Mouse (Mus musculus) neural tube, embryonic 10.5 days (tissue): ENCODE results near the gene Mtx1.
A peak's percentile ranks its signal among the peaks of the same experiment; 100 is the strongest.

ENCODE experiments used
- DNase-seq: peaks from one replicate; pipeline ENCODE4 v3.0.0-alpha.2; 2017; ENCODE audit warnings: low spot score; ENCODE audit errors: extremely low spot score

Gene Mtx1

DNA sequence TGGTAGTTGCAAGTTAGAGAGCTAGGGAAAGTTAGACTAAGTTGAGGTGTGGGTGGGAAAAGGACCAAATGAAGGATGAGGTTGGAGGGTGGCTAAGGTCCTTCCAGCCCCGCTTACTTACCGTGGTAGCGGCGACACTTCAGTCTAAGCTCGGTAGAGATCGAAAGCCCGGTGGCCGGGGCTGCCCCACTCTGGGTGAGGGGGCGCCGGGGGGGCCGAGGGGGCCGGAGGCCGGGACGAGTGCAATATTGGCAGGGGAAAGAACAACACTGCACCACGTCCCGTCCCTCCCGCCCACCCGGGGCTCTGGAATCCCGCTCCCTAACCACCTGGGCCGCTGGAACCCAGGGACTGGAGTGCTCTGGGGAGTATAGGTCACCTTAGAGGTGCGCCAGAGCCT lies at the start of gene Mtx1:
TSS of gene Mtx1 (minus strand) at position 189 of the 400 bp plus-strand sequence.
- no peak for DNase-seq

DNA sequence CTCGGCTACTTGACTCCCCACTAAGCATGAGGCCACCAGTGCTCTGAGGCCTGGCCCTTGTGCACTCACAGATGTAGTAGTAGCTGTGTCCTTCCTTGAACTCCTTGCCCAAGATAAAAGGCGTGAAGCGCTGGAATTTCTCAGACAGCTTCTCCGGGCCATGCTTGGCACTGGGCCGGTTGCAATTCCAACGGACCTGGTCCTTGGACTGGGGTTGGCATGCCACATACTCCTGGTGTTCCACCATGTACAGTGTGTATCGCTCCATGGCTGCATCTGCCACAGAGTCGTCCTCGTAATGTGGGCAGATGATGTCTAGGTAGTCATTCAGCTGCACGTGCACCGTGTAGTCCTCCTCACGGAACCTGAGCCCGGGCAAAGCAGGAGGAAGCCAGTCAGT lies 49.2 kb upstream of the Mtx1 start:
- DNase-seq, result no peak

GRCm38 (mm10) chr3:89271760-89272159 lies 44.9 kb upstream of the Mtx1 start:
- no peak for DNase-seq

DNA sequence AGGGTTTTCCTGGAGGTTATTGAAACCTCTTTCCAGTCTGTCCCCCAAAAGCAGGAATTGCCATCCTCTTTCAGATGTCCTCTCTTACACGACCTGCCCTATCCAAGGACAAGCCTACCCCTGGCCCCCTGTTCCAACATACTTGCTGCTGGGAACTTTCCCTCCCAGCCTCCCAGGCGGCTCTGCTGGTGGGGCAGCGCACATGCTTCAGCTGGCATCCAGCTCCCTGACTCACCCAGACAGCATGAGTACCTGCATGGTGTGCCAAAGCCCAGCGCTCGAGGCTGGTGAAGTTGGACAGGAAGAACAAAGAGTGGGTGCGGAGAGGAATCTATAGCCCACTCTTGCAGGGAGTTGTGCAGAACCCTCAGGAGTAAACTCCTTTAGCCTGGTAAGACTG lies 44.0 kb upstream of the Mtx1 start:
- no peak for DNase-seq

- peak; percentile 78 for DNase-seq
Measured at GRCm38 (mm10) chr3:89270051-89270755, 43.3 kb upstream of the Mtx1 start, which contains the start of gene Slc50a1. TSS of gene Slc50a1 (minus strand) at chr3:89270570.

GRCm38 (mm10) chr3:89268916-89269315 lies 42.0 kb upstream of the Mtx1 start:
- no peak for DNase-seq

GRCm38 (mm10) chr3:89266439-89266893 lies 39.6 kb upstream of the Mtx1 start:
- peak; percentile 74 for DNase-seq

- DNase-seq, result no peak
Measured at GRCm38 (mm10) chr3:89262417-89262816, 35.5 kb upstream of the Mtx1 start.

GRCm38 (mm10) chr3:89260211-89260610 lies 33.3 kb upstream of the Mtx1 start:
- DNase-seq, result no peak

DNA sequence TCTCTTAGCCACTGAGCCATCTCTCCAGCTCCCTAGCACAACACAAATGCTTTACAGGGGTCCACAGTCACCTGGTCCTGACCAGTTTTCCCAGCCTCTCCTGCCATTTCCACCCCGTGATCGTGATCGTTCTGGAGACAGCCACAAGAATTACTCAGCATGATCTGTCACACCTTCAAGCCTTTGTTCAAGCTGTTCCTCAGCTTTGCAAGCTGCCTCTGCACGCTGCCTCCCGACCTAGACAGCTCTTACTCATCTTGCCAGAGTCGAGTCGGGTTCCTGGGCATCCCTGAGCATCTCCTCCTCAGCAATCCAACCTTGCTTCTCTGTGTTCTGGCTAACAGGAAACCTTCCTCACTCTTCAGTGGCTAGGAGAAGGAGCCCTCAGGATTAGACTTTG lies 32.2 kb upstream of the Mtx1 start, which contains the start of gene Dpm3:
TSS of gene Dpm3 (plus strand) at position 283 of the 400 bp plus-strand sequence.
- no peak for DNase-seq

GRCm38 (mm10) chr3:89256177-89256576 lies 29.3 kb upstream of the Mtx1 start:
- DNase-seq, result no peak

GRCm38 (mm10) chr3:89254994-89255393 lies 28.1 kb upstream of the Mtx1 start:
- no peak for DNase-seq

GRCm38 (mm10) chr3:89251365-89251895 lies 24.5 kb upstream of the Mtx1 start:
- DNase-seq, result peak; percentile 50

GRCm38 (mm10) chr3:89250435-89251040 lies 23.6 kb upstream of the Mtx1 start:
- DNase-seq, result no peak

DNA sequence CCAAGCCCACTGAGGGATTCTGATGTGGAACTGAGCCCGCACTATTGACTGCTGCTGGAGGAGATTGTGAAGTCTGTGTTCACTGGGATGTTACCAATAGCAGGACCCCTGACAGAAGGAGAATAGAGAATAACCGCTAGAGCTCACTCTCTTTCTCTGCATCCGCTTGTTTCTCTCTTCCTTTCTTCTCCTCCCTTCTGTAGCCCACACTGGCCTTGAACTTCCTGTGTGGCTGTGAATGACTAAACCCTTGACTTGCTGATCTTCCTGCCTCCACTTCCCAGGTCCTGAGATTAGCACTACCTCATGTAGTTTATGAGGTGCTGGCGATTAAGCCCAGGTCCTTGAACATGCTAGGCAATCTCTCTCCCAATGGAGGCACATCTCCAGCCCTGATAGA lies 20.6 kb upstream of the Mtx1 start:
- DNase-seq, result no peak

DNA sequence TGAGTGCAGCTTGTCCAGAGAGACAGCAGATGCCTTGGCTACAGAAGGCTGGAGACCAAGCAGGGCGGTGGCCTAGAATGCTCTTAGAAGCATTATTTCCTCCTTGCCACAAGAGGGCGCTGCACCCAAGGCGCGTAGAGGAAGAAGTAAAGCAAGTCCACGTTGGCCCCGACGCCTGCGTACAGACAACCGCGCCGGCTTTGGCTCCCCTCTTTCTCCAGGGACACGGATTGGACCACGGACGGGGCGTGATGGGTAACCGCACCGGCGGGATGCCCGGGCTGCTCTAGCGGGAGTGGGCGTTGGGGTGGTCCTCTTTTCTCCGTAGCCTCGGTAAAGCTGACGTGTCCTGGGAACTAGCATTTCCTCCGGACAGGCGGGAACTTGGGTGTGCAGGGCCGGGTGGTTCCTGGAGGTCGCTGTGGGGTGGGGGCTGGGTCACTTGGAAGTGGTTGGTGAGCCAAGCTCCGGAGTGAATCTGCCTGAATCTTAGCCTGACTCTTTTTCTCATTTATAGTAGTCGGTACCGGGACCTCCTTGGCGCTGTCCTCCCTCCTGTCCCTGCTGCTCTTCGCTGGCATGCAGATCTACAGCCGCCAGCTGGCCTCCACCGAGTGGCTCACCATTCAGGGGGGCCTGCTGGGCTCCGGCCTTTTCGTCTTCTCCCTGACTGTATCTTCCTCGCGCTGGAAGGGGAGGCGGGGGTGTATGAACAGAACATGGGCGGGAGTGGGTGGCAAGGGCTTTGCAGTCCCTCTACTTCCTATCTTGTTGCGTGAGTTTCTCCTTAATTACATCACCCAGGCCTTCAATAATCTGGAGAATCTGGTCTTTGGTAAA lies 19.6 kb upstream of the Mtx1 start, which contains the start of gene Trim46:
TSS of gene Trim46 (minus strand) at position 49 of the 840 bp plus-strand sequence.
- peak; percentile 94 for DNase-seq

GRCm38 (mm10) chr3:89245688-89246171 lies 18.8 kb upstream of the Mtx1 start, which contains the start of gene Krtcap2:
TSS of gene Krtcap2 (plus strand) at chr3:89245966.
- DNase-seq, result no peak

DNA sequence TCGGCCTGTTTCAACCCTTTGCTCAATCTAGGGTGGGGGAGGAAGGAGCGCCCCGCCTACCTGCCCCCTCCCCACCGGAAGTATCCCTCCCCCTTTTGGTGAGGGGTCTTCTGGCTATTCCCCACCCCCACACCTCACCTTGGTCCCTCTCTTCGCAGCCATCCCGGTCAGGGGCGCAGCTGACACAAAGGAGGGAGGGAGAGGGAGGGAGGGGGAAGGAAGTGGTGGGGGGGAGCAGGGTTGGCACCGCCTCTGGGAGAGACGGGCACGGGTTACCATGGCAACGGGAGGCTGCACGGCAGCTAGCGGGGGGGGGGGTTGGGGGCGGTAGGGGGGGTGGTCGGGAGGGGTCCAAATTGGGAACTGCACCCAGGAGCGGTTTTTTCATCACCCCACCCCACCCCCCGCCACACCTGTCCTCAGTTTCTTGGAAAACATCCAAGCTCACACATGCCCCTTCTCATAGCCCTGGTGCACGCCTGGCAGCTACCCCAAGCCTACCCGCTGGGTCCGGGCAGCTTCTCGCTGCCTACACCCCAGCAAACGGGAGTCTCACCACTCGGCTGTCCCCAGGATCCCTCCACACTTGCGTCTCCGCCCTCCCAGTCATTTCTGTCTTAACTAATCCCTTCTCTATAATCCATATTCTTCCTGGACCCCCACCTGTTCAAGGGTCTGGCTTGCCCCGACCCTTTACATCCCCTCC lies 18.2 kb upstream of the Mtx1 start:
- DNase-seq, result peak; percentile 58

DNA sequence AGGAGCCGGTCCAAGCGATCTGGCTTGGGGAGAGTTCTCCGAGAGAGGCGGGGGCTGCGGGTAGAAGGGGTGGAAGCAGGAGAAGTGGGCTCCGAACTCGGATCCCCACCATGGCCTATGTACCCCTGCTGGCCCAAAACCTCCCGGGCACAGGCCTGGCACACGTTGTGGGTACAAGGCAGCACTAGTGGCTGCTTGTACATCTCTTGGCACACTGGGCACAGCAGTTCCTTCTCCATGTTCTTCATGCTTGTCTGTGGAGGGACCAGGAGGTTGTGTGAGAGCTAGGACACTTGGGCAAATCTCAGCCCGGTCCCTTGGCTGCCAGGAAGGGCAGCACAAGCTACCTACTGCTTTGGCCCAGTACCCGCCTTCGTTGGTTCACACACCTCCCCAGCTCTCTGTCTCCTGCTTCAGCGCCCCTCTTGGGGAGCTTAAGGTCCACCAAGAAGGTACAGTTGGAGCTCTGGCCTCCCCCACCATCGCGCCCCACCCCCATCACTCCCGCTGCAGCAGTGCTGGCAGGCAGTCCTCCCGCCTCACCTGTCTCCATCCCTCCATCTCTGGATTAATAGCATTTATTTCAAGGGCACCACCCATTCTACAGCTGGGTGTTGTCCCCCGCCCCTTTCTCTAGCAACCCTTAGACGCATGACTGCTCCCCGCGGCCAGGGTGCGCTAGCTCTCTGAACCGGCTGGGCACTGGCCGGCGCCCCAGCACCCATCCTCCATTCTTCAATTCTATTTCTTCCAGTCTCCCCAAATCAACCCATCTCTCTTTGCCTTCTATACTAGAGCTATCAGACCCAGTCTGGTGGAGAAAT lies 17.5 kb upstream of the Mtx1 start:
- no peak for DNase-seq

- DNase-seq, result peak; percentile 46
Measured at GRCm38 (mm10) chr3:89243609-89244008, 16.7 kb upstream of the Mtx1 start.
